Mouse (Mus musculus): ENCODE measurements around the gene Gpr174.
"Not testable (repeated sequence)": the region's sequence is repeated elsewhere in the genome, so short reads cannot be mapped to it uniquely, and the experiment has no call there.

Gpr174 gene

GRCm38 (mm10) chrX:107255486-107256227, at the start of gene Gpr174:
Gene Gpr174, plus strand, starts transcription at chrX:107255878.
- peak; percentile 28 for DNase-seq (ENCODE audit: low read depth, low spot score)
- no peaks in the 10 kb centered on the region for H3K27me3 ChIP-seq (ENCODE audit: control insufficient read depth, insufficient read depth, low read length, poor library complexity, severe bottlenecking)
- H3K36me3 ChIP-seq (ENCODE audit: control insufficient read depth, insufficient read depth, low read length, poor library complexity, severe bottlenecking), result no peaks in the 10 kb centered on the region

DNA sequence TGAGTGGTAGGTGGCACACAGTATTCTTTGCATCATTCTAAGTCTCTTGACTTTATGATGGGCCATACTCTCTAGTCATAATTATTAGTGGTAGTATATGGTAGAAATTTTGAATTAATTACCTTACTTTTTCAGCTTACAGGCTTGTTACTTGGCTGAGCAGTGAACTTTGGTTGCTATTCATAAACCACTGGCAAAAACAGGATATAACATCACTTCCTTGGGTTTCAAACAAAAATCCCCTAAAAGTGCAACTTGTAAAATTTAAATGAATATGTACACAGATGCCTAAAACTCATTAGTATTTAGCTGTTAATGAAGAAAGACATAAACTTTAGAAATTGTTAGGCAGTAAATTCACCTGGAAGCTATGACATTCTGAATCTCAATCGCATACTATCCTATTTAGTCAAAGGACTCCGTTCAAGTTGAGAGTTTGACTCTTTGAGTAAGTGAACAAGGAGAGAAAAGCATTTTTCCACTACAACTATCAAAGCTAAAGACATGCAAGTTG, 38.0 kb upstream of the Gpr174 start:
- peak; percentile 59 for DNase-seq (ENCODE audit: low read depth, low spot score)
- Histone ChIP-seq H3K27me3 (ENCODE audit: control insufficient read depth, insufficient read depth, low read length, poor library complexity, severe bottlenecking) (no peaks in the 10 kb centered on the region), H3K36me3 (ENCODE audit: control insufficient read depth, insufficient read depth, low read length, poor library complexity, severe bottlenecking) (no peaks in the 10 kb centered on the region)

GRCm38 (mm10) chrX:107224846-107225245, 30.8 kb upstream of the Gpr174 start:
- Histone ChIP-seq H3K27me3 (ENCODE audit: control insufficient read depth, insufficient read depth, low read length, poor library complexity, severe bottlenecking) (no peaks in the 10 kb centered on the region), H3K36me3 (ENCODE audit: control insufficient read depth, insufficient read depth, low read length, poor library complexity, severe bottlenecking) (no peaks in the 10 kb centered on the region)
- peak; percentile 29 for DNase-seq (ENCODE audit: low read depth, low spot score)

DNA sequence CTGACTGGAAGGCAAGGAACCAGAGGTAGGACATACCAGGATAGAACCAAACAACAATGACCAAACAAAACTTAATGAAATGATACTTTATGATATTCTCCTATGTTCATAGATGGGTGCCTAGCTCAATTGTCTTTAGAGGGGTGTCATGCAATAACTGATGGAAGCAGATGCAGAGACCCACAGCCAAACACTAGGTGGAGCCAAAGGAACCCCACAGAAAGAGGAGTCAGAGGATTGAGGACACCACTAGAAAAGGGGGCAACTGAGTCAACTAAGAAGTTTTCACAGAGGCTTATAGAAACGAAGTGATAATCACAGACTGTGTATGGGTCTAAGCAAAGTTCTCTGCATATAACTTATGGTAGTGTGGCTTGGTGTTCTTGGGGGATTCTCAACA, 24.5 kb upstream of the Gpr174 start:
- Histone ChIP-seq H3K36me3 (ENCODE audit: control insufficient read depth, insufficient read depth, low read length, poor library complexity, severe bottlenecking) (no peaks in the 10 kb centered on the region), H3K27me3 (ENCODE audit: control insufficient read depth, insufficient read depth, low read length, poor library complexity, severe bottlenecking) (no peaks in the 10 kb centered on the region)
- peak; percentile 50 for DNase-seq (ENCODE audit: low read depth, low spot score)

DNA sequence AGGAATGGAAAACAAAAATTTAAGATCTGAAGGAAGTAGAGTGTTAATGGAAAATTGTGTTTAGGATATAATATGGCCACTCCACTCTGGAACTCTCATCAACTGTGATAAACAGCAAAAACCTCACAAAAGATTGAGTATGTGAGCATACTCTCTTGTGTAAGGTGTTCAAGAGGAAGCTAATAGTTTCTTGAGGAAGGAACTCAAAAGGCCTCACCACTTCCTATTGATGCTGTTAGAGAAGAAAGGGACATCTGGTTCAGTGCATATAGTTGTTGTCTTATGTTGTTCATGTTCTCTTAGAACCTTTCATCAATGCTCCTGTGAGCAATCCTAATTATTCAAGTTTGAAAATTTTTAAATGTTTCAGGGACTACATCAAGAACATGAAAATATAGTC, 21.0 kb upstream of the Gpr174 start:
- DNase-seq (ENCODE audit: low read depth, low spot score), result peak; percentile 50
- Histone ChIP-seq H3K36me3 (ENCODE audit: control insufficient read depth, insufficient read depth, low read length, poor library complexity, severe bottlenecking) (no peaks in the 10 kb centered on the region), H3K27me3 (ENCODE audit: control insufficient read depth, insufficient read depth, low read length, poor library complexity, severe bottlenecking) (no peaks in the 10 kb centered on the region)

- Histone ChIP-seq H3K27me3 (ENCODE audit: control insufficient read depth, insufficient read depth, low read length, poor library complexity, severe bottlenecking) (no peaks in the 10 kb centered on the region), H3K36me3 (ENCODE audit: control insufficient read depth, insufficient read depth, low read length, poor library complexity, severe bottlenecking) (no peaks in the 10 kb centered on the region)
- no peak for DNase-seq (ENCODE audit: low read depth, low spot score)
These were observed 19.2 kb upstream of the Gpr174 start for GRCm38 (mm10) chrX:107236461-107236860.

DNA sequence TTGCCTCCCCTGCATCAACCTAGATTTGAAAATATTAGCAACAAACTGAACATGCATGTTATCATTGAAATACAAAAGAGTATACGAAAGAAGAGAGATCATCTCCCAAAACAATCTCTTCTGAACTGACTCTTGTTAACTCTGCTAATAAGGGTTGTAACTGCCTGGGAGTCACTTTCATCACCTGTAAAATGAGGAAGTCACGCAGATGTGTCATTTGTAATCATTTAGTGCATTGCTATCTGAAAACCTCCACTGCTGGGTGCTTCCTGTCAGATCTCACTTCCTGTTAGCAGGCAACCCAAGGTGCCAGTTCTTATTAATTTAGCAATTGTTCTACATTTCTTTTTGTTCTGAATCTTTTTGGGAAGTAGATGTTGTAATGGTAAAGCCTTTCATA, 5.3 kb upstream of the Gpr174 start:
- Histone ChIP-seq H3K27me3 (ENCODE audit: control insufficient read depth, insufficient read depth, low read length, poor library complexity, severe bottlenecking) (no peaks in the 10 kb centered on the region), H3K36me3 (ENCODE audit: control insufficient read depth, insufficient read depth, low read length, poor library complexity, severe bottlenecking) (no peaks in the 10 kb centered on the region)
- DNase-seq (ENCODE audit: low read depth, low spot score), result peak; percentile 80

DNA sequence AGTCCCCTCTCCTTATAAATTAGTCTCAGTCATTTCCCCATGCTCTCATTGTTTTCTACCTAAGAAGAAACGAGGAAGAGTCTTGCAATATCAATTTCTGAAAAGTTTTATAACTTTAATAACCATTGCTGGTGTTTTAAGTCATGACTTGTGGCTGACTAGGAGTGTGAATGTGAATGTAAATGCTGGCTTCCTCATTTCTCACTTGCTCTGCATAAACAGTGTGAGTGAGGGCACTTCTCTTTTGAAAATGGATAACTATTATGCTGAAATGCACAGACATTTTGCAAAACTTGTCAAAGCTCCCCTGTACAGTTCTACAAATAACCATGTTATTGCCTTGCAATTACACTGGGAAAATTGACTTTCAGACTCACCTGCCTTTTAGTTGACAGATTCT, 8.9 kb downstream of the Gpr174 start:
- Histone ChIP-seq H3K36me3 (ENCODE audit: control insufficient read depth, insufficient read depth, low read length, poor library complexity, severe bottlenecking) (no peaks in the 10 kb centered on the region), H3K27me3 (ENCODE audit: control insufficient read depth, insufficient read depth, low read length, poor library complexity, severe bottlenecking) (no peaks in the 10 kb centered on the region)
- DNase-seq (ENCODE audit: low read depth, low spot score), result peak; percentile 37

- no peaks in the 10 kb centered on the region for H3K36me3 ChIP-seq (ENCODE audit: control insufficient read depth, insufficient read depth, low read length, poor library complexity, severe bottlenecking)
- peak; percentile 36 for DNase-seq (ENCODE audit: low read depth, low spot score)
- no peaks in the 10 kb centered on the region for H3K27me3 ChIP-seq (ENCODE audit: control insufficient read depth, insufficient read depth, low read length, poor library complexity, severe bottlenecking)
These were observed 21.9 kb downstream of the Gpr174 start for GRCm38 (mm10) chrX:107277606-107278005.

DNA sequence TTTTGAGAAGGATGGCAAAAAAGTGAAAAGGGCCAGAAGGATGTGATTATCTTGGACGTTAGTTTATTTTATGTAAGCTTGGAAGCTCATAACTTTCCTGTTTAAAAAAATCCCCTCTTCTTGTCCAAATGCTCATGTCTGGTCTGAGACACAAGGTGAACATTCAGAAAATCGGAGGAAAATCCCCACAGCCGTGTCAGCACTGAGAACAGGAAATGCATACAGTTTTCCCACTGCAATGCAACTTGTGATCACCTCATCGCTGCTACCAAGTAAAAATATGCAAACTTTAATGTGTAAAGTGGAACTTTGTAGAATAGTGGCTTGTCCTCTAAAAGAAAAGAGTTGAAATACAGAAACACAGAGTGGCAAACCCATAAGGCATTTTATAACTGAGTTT, 28.5 kb downstream of the Gpr174 start:
- Histone ChIP-seq H3K27me3 (ENCODE audit: control insufficient read depth, insufficient read depth, low read length, poor library complexity, severe bottlenecking) (no peaks in the 10 kb centered on the region), H3K36me3 (ENCODE audit: control insufficient read depth, insufficient read depth, low read length, poor library complexity, severe bottlenecking) (no peaks in the 10 kb centered on the region)
- peak; percentile 26 for DNase-seq (ENCODE audit: low read depth, low spot score)

- not testable (repeated sequence) for H3K27me3 ChIP-seq (ENCODE audit: control insufficient read depth, insufficient read depth, low read length, poor library complexity, severe bottlenecking); DNase-seq (ENCODE audit: low read depth, low spot score); H3K36me3 ChIP-seq (ENCODE audit: control insufficient read depth, insufficient read depth, low read length, poor library complexity, severe bottlenecking)
These were observed 42.2 kb downstream of the Gpr174 start for GRCm38 (mm10) chrX:107297861-107298260.

- DNase-seq (ENCODE audit: low read depth, low spot score), result peak; percentile 25
- H3K36me3 ChIP-seq (ENCODE audit: control insufficient read depth, insufficient read depth, low read length, poor library complexity, severe bottlenecking), result no peaks in the 10 kb centered on the region
- H3K27me3 ChIP-seq (ENCODE audit: control insufficient read depth, insufficient read depth, low read length, poor library complexity, severe bottlenecking), result no peaks in the 10 kb centered on the region
These were observed 43.1 kb downstream of the Gpr174 start for GRCm38 (mm10) chrX:107298761-107299160.

- DNase-seq (ENCODE audit: low read depth, low spot score), result peak; percentile 38
- H3K36me3 ChIP-seq (ENCODE audit: control insufficient read depth, insufficient read depth, low read length, poor library complexity, severe bottlenecking), result no peaks in the 10 kb centered on the region
- H3K27me3 ChIP-seq (ENCODE audit: control insufficient read depth, insufficient read depth, low read length, poor library complexity, severe bottlenecking), result no peaks in the 10 kb centered on the region
These were observed 50.8 kb downstream of the Gpr174 start for GRCm38 (mm10) chrX:107306492-107306891.

DNA sequence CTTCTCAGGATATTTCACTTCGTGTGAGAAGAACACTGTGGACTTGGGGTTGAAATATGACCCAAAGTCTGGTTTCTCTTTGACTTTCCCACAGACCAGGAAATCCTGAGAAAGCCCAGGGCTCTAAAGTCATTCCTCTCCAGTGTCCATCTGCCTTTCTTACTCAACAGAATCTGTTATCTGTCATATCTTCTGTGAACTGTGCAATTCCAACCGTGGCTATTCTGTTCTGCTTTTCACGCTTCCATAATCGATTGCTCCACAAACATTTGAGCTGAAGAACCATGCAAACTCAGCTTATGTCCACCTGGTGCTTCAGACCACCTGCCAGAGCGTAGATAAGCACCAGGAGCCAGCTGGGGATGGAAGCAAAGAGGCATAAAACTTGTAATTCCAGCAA, 56.9 kb downstream of the Gpr174 start:
- Histone ChIP-seq H3K36me3 (ENCODE audit: control insufficient read depth, insufficient read depth, low read length, poor library complexity, severe bottlenecking) (no peaks in the 10 kb centered on the region), H3K27me3 (ENCODE audit: control insufficient read depth, insufficient read depth, low read length, poor library complexity, severe bottlenecking) (no peaks in the 10 kb centered on the region)
- no peak for DNase-seq (ENCODE audit: low read depth, low spot score)

- peak; percentile 79 for DNase-seq (ENCODE audit: low read depth, low spot score)
- no peaks in the 10 kb centered on the region for H3K27me3 ChIP-seq (ENCODE audit: control insufficient read depth, insufficient read depth, low read length, poor library complexity, severe bottlenecking)
These were observed 70.2 kb downstream of the Gpr174 start for GRCm38 (mm10) chrX:107325697-107326381.

More at GRCm38 (mm10) chrX:107325697-107326381, 70.2 kb downstream of the Gpr174 start:
- H3K36me3 ChIP-seq (ENCODE audit: control insufficient read depth, insufficient read depth, low read length, poor library complexity, severe bottlenecking), result no peaks in the 10 kb centered on the region

Data from splenic B cell, adult 2 months (primary cell).